Mouse (Mus musculus) adrenal gland, postnatal 4 days (tissue): ENCODE results near the gene Nfu1. TPM values are rescaled to one million over a fixed set of nuclear protein-coding genes. Genes with fewer than 3 reads are reported as not detected.

Experiments
- DNase-seq, 2 experiments: peaks; one replicate each; pipeline ENCODE4 v3.0.0; 2021 to 2022; ENCODE audit warnings: low spot score in 2 of 2, mixed read lengths in 2 of 2
- long read RNA-seq, 2 experiments: library from polyadenylated mRNA; stranded (forward); transcript quantifications; one replicate each; pipeline ENCODE4 v2.0.0; 2021
- total RNA-seq, 2 experiments: library from RNA; stranded (reverse); gene quantifications; 2 replicates each; pipeline ENCODE4 v1.2.3; 2021

The Nfu1 gene
- total RNA-seq = 10 to 100 TPM; 76.2 to 82.8 TPM
- long read RNA-seq, experiment 1, transcript Nfu1-202 (8 exons, 950 nt) = major isoform, 76 of 104 reads
- long read RNA-seq, experiment 1, transcript Nfu1-201 (8 exons, 948 nt) = minor isoform, 9 of 104 reads
- long read RNA-seq, experiment 1, partial matches to known transcripts = 5 of 104 reads
- long read RNA-seq, experiment 1, other reads (novel, unspliced or antisense) = 9 of 104 reads
- long read RNA-seq, experiment 2, transcript Nfu1-208 (2 exons, 829 nt) = minor isoform, 6 of 102 reads
- long read RNA-seq, experiment 2, transcript Nfu1-201 (8 exons, 948 nt) = minor isoform, 5 of 102 reads
- long read RNA-seq, experiment 2, transcript Nfu1-202 (8 exons, 950 nt) = major isoform, 67 of 102 reads
- long read RNA-seq, experiment 2, partial matches to known transcripts = 11 of 102 reads
- long read RNA-seq, experiment 2, other reads (novel, unspliced or antisense) = 12 of 102 reads

- DNase-seq = no peak
Measured at GRCm38 (mm10) chr6:87008887-87009286, at the start of gene Nfu1. Nfu1 (plus strand) TSS chr6:87009236.

- DNase-seq = no peak
Measured at GRCm38 (mm10) chr6:86963987-86964685, 44.9 kb upstream of the Nfu1 start.

GRCm38 (mm10) chr6:86967166-86967565 is 41.9 kb upstream of the Nfu1 start:
- DNase-seq = no peak

- no peak for DNase-seq
Measured at GRCm38 (mm10) chr6:86973956-86974355, 35.1 kb upstream of the Nfu1 start.

- no peak for DNase-seq
Measured at GRCm38 (mm10) chr6:86978156-86978908, 30.7 kb upstream of the Nfu1 start.

GRCm38 (mm10) chr6:86978909-86979265 is 30.1 kb upstream of the Nfu1 start:
- DNase-seq = no peak

GRCm38 (mm10) chr6:86981206-86981605 is 27.8 kb upstream of the Nfu1 start:
- no peak for DNase-seq

GRCm38 (mm10) chr6:86985314-86986106 is 23.5 kb upstream of the Nfu1 start:
- no peak for DNase-seq

- peak in 1 of 2 experiments; percentile 28 for DNase-seq
Measured at GRCm38 (mm10) chr6:86989576-86989975, 19.5 kb upstream of the Nfu1 start.

- no peak for DNase-seq
Measured at GRCm38 (mm10) chr6:86991041-86991440, 18.0 kb upstream of the Nfu1 start.

- DNase-seq = no peak
Measured at GRCm38 (mm10) chr6:86992349-86992748, 16.7 kb upstream of the Nfu1 start.

GRCm38 (mm10) chr6:86994254-86994653 is 14.8 kb upstream of the Nfu1 start:
- no peak for DNase-seq

- no peak for DNase-seq
Measured at GRCm38 (mm10) chr6:86996629-86997307, 12.3 kb upstream of the Nfu1 start.

GRCm38 (mm10) chr6:86997360-86997759 is 11.7 kb upstream of the Nfu1 start:
- DNase-seq = no peak

- DNase-seq = no peak
Measured at GRCm38 (mm10) chr6:87001995-87002394, 7.0 kb upstream of the Nfu1 start.

- DNase-seq = peak; percentile 43 to 78
Measured at GRCm38 (mm10) chr6:87002521-87003055, 6.4 kb upstream of the Nfu1 start.

GRCm38 (mm10) chr6:87004099-87004498 is 4.9 kb upstream of the Nfu1 start:
- no peak for DNase-seq

GRCm38 (mm10) chr6:87005577-87005976 is 3.5 kb upstream of the Nfu1 start:
- no peak for DNase-seq

- DNase-seq = peak; percentile 94
Measured at GRCm38 (mm10) chr6:87009692-87010328, 774 bp downstream of the Nfu1 start.

GRCm38 (mm10) chr6:87016916-87017315 is 7.9 kb downstream of the Nfu1 start:
- DNase-seq = no peak
